Mouse (Mus musculus): ENCODE data around the gene Ranbp10.

DNA sequence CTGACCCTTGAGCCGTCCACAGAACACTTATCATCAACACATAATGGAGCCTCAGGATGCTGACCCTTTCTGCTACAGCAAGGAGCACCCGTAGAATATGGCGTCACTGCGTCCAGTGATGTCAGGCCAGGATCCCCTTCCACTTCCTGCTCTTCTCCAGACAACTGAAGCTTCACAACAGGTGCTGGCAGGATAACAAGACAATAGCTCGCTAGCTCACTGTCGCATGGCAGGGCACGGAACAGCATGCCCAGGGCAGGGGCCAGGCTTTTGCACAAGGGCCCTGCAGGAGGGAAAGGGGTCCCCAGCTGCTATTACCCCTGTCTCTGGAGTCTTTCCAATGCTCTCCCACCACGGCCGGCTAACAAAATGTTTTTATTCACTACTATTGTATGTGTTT lies 104.3 kb downstream of the Ranbp10 start:
- TF ChIP-seq CTCF (IDR thresholded peaks at IDR 0.05; ENCODE audit: borderline replicate concordance, extremely low read depth, insufficient read depth, insufficient read length) (no peak), POLR2A (IDR thresholded peaks at IDR 0.05; ENCODE audit: borderline replicate concordance, extremely low read depth, insufficient read depth, insufficient read length, poor library complexity, severe bottlenecking) (no peak)
